Mouse (Mus musculus): ENCODE results near the gene Creg2. TPM values are rescaled to one million over a fixed set of nuclear protein-coding genes. Genes with fewer than 3 reads are reported as not detected.
"Not testable (repeated sequence)": the region's sequence is repeated elsewhere in the genome, so short reads cannot be mapped to it uniquely, and the experiment has no call there.

Creg2 gene
- polyA plus RNA-seq, 1 experiment from 2014 or later: 0.47 TPM

- H3K27me3 ChIP-seq: no peaks in the 10 kb centered on the region
- H3K4me1 ChIP-seq: no peaks in the 10 kb centered on the region
- no peak overlapping the region for H3K4me3 ChIP-seq (replicated peaks)
- ATAC-seq (ENCODE audit: insufficient number of reproducible peaks, low FRiP score, low TSS enrichment, low read depth): no peak
- no peak overlapping the region for H3K9ac ChIP-seq
- 56% methylated on average over 8 of the region's 8 CpGs for WGBS
- H3K27ac ChIP-seq (replicated peaks): no peak overlapping the region
- H3K4me2 ChIP-seq (replicated peaks): no peak overlapping the region
- no peaks in the 10 kb centered on the region for H3K9me3 ChIP-seq (replicated peaks)
- no peaks in the 10 kb centered on the region for H3K36me3 ChIP-seq
Measured at GRCm38 (mm10) chr1:39678883-39679282, 27.6 kb upstream of the Creg2 start.

DNA sequence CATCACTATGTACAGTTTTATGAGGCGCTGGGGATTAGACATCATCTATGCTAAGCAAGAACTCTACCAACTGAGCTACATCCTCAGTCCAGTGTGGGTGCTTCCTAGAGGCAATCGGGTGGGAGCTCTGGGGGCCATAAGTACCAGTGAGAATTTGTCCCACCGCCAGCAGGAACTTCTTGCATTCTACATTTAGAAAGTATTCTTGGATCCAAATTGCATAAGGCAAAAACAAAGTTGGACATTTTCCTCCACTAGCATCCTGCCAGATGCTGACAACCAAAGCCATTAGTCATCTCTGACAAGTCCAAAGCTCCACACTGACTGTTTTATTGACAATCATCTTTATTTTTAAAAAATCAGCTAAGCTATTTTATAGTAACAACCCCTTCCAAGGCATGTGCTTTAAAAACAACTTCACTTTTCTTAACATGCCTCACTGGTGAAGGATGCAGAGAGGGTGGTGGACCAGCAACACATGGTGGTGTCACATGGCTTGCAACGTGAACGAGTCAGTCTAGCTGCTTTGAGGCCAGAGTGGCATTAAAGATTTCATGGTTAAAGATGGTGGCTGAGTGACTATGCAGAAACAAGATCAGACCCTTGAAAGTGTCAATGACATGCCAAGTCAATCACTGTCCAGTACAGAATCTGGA, 25.1 kb upstream of the Creg2 start:
- Histone ChIP-seq H3K4me1 (no peaks in the 10 kb centered on the region), H3K36me3 (no peaks in the 10 kb centered on the region), H3K27me3 (no peaks in the 10 kb centered on the region), H3K4me2 (replicated peaks) (no peak overlapping the region), H3K27ac (replicated peaks) (no peak overlapping the region), H3K4me3 (replicated peaks) (no peak overlapping the region), H3K9me3 (replicated peaks) (no peaks in the 10 kb centered on the region), H3K9ac (no peak overlapping the region)
- no peak for ATAC-seq (ENCODE audit: insufficient number of reproducible peaks, low FRiP score, low TSS enrichment, low read depth)
- WGBS: 74% methylated on average over 5 of the region's 5 CpGs

- Histone ChIP-seq H3K27ac (replicated peaks) (no peak overlapping the region), H3K9me3 (replicated peaks) (no peaks in the 10 kb centered on the region), H3K4me3 (replicated peaks) (no peak overlapping the region), H3K36me3 (no peaks in the 10 kb centered on the region), H3K4me2 (replicated peaks) (no peak overlapping the region), H3K4me1 (no peaks in the 10 kb centered on the region), H3K27me3 (no peaks in the 10 kb centered on the region), H3K9ac (no peak overlapping the region)
- 79% methylated on average over 9 of the region's 9 CpGs for WGBS
- ATAC-seq (ENCODE audit: insufficient number of reproducible peaks, low FRiP score, low TSS enrichment, low read depth): no peak
Measured at GRCm38 (mm10) chr1:39672362-39673105, 21.3 kb upstream of the Creg2 start.

GRCm38 (mm10) chr1:39670211-39670935, 19.1 kb upstream of the Creg2 start:
- ATAC-seq (ENCODE audit: insufficient number of reproducible peaks, low FRiP score, low TSS enrichment, low read depth): no peak
- H3K36me3 ChIP-seq: no peaks in the 10 kb centered on the region
- 90% methylated on average over 17 of the region's 17 CpGs for WGBS
- H3K4me3 ChIP-seq (replicated peaks): no peak overlapping the region
- no peaks in the 10 kb centered on the region for H3K4me1 ChIP-seq
- no peaks in the 10 kb centered on the region for H3K27me3 ChIP-seq
- no peak overlapping the region for H3K4me2 ChIP-seq (replicated peaks)
- H3K9ac ChIP-seq: no peak overlapping the region
- H3K27ac ChIP-seq (replicated peaks): no peak overlapping the region
- no peaks in the 10 kb centered on the region for H3K9me3 ChIP-seq (replicated peaks)

DNA sequence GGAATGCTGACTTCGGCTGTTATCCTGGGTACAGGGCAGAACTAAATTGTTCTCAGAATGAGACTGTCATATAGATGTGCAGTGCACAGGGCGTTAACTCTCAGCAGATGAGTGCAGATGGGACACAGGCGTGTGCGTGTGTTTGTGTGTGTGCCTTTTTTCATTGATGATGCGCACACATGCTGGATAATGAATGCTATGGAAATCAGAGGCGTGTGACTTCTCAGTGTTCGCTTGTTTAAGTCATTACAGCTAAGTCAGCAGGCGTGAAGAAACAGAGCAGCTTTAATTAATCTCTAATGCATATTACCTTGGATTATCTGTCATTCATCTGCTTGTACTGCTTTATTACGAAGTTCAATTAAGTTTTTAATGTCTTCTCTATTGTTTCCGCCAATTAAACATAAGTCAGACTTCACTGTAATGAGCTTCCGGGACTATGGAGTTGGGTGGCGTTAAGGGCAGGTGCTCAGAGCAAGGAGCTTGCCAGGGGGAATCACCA, 15.5 kb upstream of the Creg2 start:
- ATAC-seq (ENCODE audit: insufficient number of reproducible peaks, low FRiP score, low TSS enrichment, low read depth): no peak
- no peak overlapping the region for H3K27ac ChIP-seq (replicated peaks)
- WGBS: 64% methylated on average over 12 of the region's 12 CpGs
- no peaks in the 10 kb centered on the region for H3K4me1 ChIP-seq
- no peak overlapping the region for H3K4me3 ChIP-seq (replicated peaks)
- H3K9ac ChIP-seq: no peak overlapping the region
- no peaks in the 10 kb centered on the region for H3K36me3 ChIP-seq
- H3K27me3 ChIP-seq: no peaks in the 10 kb centered on the region
- no peak overlapping the region for H3K4me2 ChIP-seq (replicated peaks)
- H3K9me3 ChIP-seq (replicated peaks): no peaks in the 10 kb centered on the region

GRCm38 (mm10) chr1:39664039-39664625, 12.9 kb upstream of the Creg2 start:
- 87% methylated on average over 7 of the region's 7 CpGs for WGBS

DNA sequence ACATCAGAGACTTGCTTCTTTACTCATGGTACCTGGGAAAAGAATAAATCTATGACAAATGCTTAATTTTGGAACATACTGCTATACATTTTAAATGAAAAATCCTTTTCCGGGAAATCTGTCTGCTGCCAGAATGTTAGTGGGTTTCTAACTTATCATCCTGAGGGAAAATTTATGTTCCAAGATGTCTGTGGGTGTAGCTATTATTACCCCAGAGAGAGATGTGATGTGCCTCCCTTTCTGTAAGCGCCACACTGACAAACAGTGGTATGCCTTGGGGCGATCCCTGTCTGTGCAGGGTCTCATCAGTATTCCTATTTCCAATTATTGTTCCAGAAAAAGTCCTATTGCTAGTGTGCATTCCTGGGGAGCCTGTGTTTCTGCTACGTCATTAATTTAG, 11.8 kb upstream of the Creg2 start:
- no peak for ATAC-seq (ENCODE audit: insufficient number of reproducible peaks, low FRiP score, low TSS enrichment, low read depth)
- H3K36me3 ChIP-seq: no peaks in the 10 kb centered on the region
- no peaks in the 10 kb centered on the region for H3K4me1 ChIP-seq
- 73% methylated on average over 4 of the region's 4 CpGs for WGBS
- no peak overlapping the region for H3K9ac ChIP-seq
- H3K27me3 ChIP-seq: no peaks in the 10 kb centered on the region
- H3K27ac ChIP-seq (replicated peaks): no peak overlapping the region
- H3K9me3 ChIP-seq (replicated peaks): no peaks in the 10 kb centered on the region
- no peak overlapping the region for H3K4me2 ChIP-seq (replicated peaks)
- H3K4me3 ChIP-seq (replicated peaks): no peak overlapping the region

More at GRCm38 (mm10) chr1:39664039-39664625, 12.9 kb upstream of the Creg2 start:
- Histone ChIP-seq H3K4me1 (no peaks in the 10 kb centered on the region), H3K4me2 (replicated peaks) (no peak overlapping the region), H3K27me3 (no peaks in the 10 kb centered on the region), H3K4me3 (replicated peaks) (no peak overlapping the region), H3K27ac (replicated peaks) (no peak overlapping the region), H3K9me3 (replicated peaks) (no peaks in the 10 kb centered on the region), H3K9ac (no peak overlapping the region), H3K36me3 (no peaks in the 10 kb centered on the region)
- ATAC-seq (ENCODE audit: insufficient number of reproducible peaks, low FRiP score, low TSS enrichment, low read depth): no peak

GRCm38 (mm10) chr1:39656976-39657529, 5.8 kb upstream of the Creg2 start:
- no peak overlapping the region for H3K4me3 ChIP-seq (replicated peaks)
- peaks cover 6% of the 10 kb centered on the region; the same call in 1 of the 2 replicates for H3K27me3 ChIP-seq
- H3K9me3 ChIP-seq (replicated peaks): no peaks in the 10 kb centered on the region
- no peaks in the 10 kb centered on the region for H3K36me3 ChIP-seq
- ATAC-seq (ENCODE audit: insufficient number of reproducible peaks, low FRiP score, low TSS enrichment, low read depth): no peak
- H3K9ac ChIP-seq: no peak overlapping the region
- no peaks in the 10 kb centered on the region for H3K4me1 ChIP-seq
- H3K4me2 ChIP-seq (replicated peaks): no peak overlapping the region
- H3K27ac ChIP-seq (replicated peaks): 0 out of 2 replicates have a peak overlapping the region, but pooled peaks have one; percentile 31
- 63% methylated on average over 6 of the region's 6 CpGs for WGBS

DNA sequence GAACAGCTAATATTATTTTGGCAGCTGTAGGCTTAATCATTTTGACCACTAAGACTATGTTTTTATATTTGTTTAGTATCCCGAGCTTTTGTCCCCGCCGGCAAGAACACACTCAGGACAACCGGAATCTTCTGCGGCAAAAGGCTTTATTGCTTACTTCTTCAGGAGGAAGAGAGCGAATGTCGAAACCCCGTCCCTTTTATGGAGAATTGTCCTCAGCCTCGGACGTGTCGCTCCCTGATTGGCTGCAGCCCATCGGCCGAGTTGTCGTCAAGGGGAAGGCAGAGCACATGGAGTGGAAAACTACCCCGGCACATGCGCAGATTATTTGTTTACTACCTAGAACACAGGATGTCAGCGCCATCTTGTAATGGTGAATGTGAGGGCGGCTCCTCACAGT, 3.6 kb upstream of the Creg2 start:
- not testable (repeated sequence) for H3K9me3 ChIP-seq (replicated peaks); H3K36me3 ChIP-seq; H3K4me2 ChIP-seq (replicated peaks); H3K27ac ChIP-seq (replicated peaks); ATAC-seq (ENCODE audit: insufficient number of reproducible peaks, low FRiP score, low TSS enrichment, low read depth); H3K9ac ChIP-seq; H3K4me3 ChIP-seq (replicated peaks)
- peaks cover 17% of the 10 kb centered on the region for H3K27me3 ChIP-seq
- WGBS: 87% methylated on average over 18 of the region's 18 CpGs
- H3K4me1 ChIP-seq: peaks cover 13% of the 10 kb centered on the region

- no peaks in the 10 kb centered on the region for H3K9me3 ChIP-seq (replicated peaks)
- no peak overlapping the region for H3K9ac ChIP-seq
- ATAC-seq (ENCODE audit: insufficient number of reproducible peaks, low FRiP score, low TSS enrichment, low read depth): no peak
- no peak overlapping the region for H3K4me2 ChIP-seq (replicated peaks)
- 79% methylated on average over 4 of the region's 4 CpGs for WGBS
- no peak overlapping the region for H3K27ac ChIP-seq (replicated peaks)
- H3K36me3 ChIP-seq: no peaks in the 10 kb centered on the region
- H3K27me3 ChIP-seq: peaks cover 22% of the 10 kb centered on the region
- H3K4me1 ChIP-seq: peaks cover 13% of the 10 kb centered on the region
- H3K4me3 ChIP-seq (replicated peaks): no peak overlapping the region
Measured at GRCm38 (mm10) chr1:39653028-39653427, 1.8 kb upstream of the Creg2 start.
